Mouse (Mus musculus) heart, adult 2 months (tissue): ENCODE data around the gene Rnf180.

ENCODE experiments used
- CTCF ChIP-seq: fragments of 200-600 bp; IDR thresholded peaks from 2 replicates; pipeline ENCODE4 v1.8.1; 2022; ENCODE audit warnings: antibody characterized with exemption, mild to moderate bottlenecking, moderate library complexity
- EP300 ChIP-seq: fragments of 200-500 bp; IDR thresholded peaks from 2 replicates; pipeline ENCODE4 v1.6.1; 2011; ENCODE audit warnings: low read depth, low read length, control low read depth; ENCODE audit not compliant: insufficient read depth

- TF ChIP-seq EP300 (no peak), CTCF (no peak)
These were observed 44.4 kb downstream of the Rnf180 start for GRCm38 (mm10) chr13:105250264-105250663.
